Mouse (Mus musculus) midbrain, embryonic 13.5 days (tissue): ENCODE results near the gene Schip1. TPM values are rescaled to one million over a fixed set of nuclear protein-coding genes. Genes with fewer than 3 reads are reported as not detected.
A peak's percentile ranks its signal among the peaks of the same experiment; 100 is the strongest.

Experiments used
- ATAC-seq: fragments of 200-750 bp; cut with Nextera tagmentation; 2 replicates; pipeline ENCODE4 v1.8.0; 2017; ENCODE audit warnings: mild to moderate bottlenecking, moderate TSS enrichment, moderate library complexity
- H3K27ac ChIP-seq: fragments of 300-500 bp; sonication (generic); 2 replicates; pipeline ENCODE4 v1.5.1; 2015; ENCODE audit warnings: inconsistent platforms, mild to moderate bottlenecking, moderate library complexity
- H3K27me3 ChIP-seq: fragments of 300-500 bp; sonication (generic); 2 replicates; pipeline ENCODE4 v1.6.1; 2015; ENCODE audit warnings: mild to moderate bottlenecking, inconsistent platforms
- H3K36me3 ChIP-seq: fragments of 300-500 bp; sonication (generic); 2 replicates; pipeline ENCODE4 v1.6.1; 2015; ENCODE audit warnings: mild to moderate bottlenecking, inconsistent platforms
- H3K4me1 ChIP-seq: fragments of 300-500 bp; sonication (generic); replicated peaks from 2 replicates; pipeline ENCODE4 v1.6.1; 2015; ENCODE audit warnings: inconsistent platforms
- H3K4me2 ChIP-seq: fragments of 300-500 bp; sonication (generic); replicated peaks from 2 replicates; pipeline ENCODE4 v1.6.1; 2015; ENCODE audit warnings: moderate library complexity, mild to moderate bottlenecking, inconsistent platforms
- H3K4me3 ChIP-seq: fragments of 300-500 bp; sonication (generic); replicated peaks from 2 replicates; pipeline ENCODE4 v1.5.1; 2015; ENCODE audit warnings: mild to moderate bottlenecking, inconsistent platforms
- H3K9ac ChIP-seq: fragments of 300-500 bp; sonication (generic); replicated peaks from 2 replicates; pipeline ENCODE4 v1.6.1; 2015; ENCODE audit warnings: mild to moderate bottlenecking, inconsistent platforms
- H3K9me3 ChIP-seq: fragments of 300-500 bp; sonication (generic); 2 replicates; pipeline ENCODE4 v1.6.1; 2016; ENCODE audit warnings: mild to moderate bottlenecking, inconsistent platforms
- WGBS: fragments of 180-500 bp; shearing (Covaris S2); methylation state at CpG from one replicate; pipeline ENCODE4 v1.1.7; 2015; 5-methylcytosine and 5-hydroxymethylcytosine counted together
- polyA plus RNA-seq: library from polyadenylated mRNA; unstranded; fragments of >200 nt; fragmentation: Nextera tagmentation; extraction: Ambion mirVana; gene quantifications from 2 replicates; pipeline ENCODE4 v1.2.1, GENCODE M21; 2015

Schip1 gene
- polyA plus RNA-seq, 1 experiment from 2014 or later = 127 TPM

GRCm38 (mm10) chr3:68466643-68467042 lies 402.0 kb downstream of the Schip1 start:
- H3K27me3 ChIP-seq = peaks cover 8% of the 10 kb centered on the region; the same call in 1 of the 2 replicates
- H3K4me1 ChIP-seq = peaks cover 14% of the 10 kb centered on the region
- H3K9me3 ChIP-seq = no peaks in the 10 kb centered on the region
- H3K36me3 ChIP-seq = no peaks in the 10 kb centered on the region
- no peak overlapping the region for H3K9ac ChIP-seq
- H3K4me2 ChIP-seq = no peak overlapping the region
- WGBS = 27% methylated on average over 5 of the region's 5 CpGs
- no peak for ATAC-seq
- no peak overlapping the region for H3K27ac ChIP-seq
- H3K4me3 ChIP-seq = no peak overlapping the region

GRCm38 (mm10) chr3:68467941-68468687 lies 403.5 kb downstream of the Schip1 start:
- Histone ChIP-seq H3K27ac (no peak overlapping the region), H3K4me3 (no peak overlapping the region), H3K27me3 (peaks cover 8% of the 10 kb centered on the region; the same call in 1 of the 2 replicates), H3K4me2 (peak overlapping the region; percentile 36), H3K36me3 (no peaks in the 10 kb centered on the region), H3K4me1 (peaks cover 14% of the 10 kb centered on the region), H3K9me3 (no peaks in the 10 kb centered on the region), H3K9ac (no peak overlapping the region)
- WGBS = 2% methylated on average over 10 of the region's 10 CpGs
- ATAC-seq = no peak

- H3K27ac ChIP-seq = no peak overlapping the region
- 85% methylated on average over 1 of the region's 1 CpGs for WGBS
- no peak overlapping the region for H3K4me2 ChIP-seq
- H3K4me3 ChIP-seq = no peak overlapping the region
- H3K9me3 ChIP-seq = no peaks in the 10 kb centered on the region
- ATAC-seq = no peak
- H3K36me3 ChIP-seq = no peaks in the 10 kb centered on the region
- H3K4me1 ChIP-seq = peaks cover 14% of the 10 kb centered on the region
- peaks cover 8% of the 10 kb centered on the region; the same call in 1 of the 2 replicates for H3K27me3 ChIP-seq
- H3K9ac ChIP-seq = no peak overlapping the region
Measured at GRCm38 (mm10) chr3:68469643-68470042, 405.0 kb downstream of the Schip1 start.

GRCm38 (mm10) chr3:68470061-68470460 lies 405.5 kb downstream of the Schip1 start:
- H3K4me1 ChIP-seq = peaks cover 14% of the 10 kb centered on the region
- no peaks in the 10 kb centered on the region for H3K36me3 ChIP-seq
- no peak for ATAC-seq
- no peaks in the 10 kb centered on the region for H3K9me3 ChIP-seq
- WGBS = 74% methylated on average over 3 of the region's 3 CpGs
- no peak overlapping the region for H3K27ac ChIP-seq
- H3K4me2 ChIP-seq = no peak overlapping the region
- H3K27me3 ChIP-seq = peaks cover 8% of the 10 kb centered on the region; the same call in 1 of the 2 replicates
- H3K9ac ChIP-seq = no peak overlapping the region
- H3K4me3 ChIP-seq = no peak overlapping the region

GRCm38 (mm10) chr3:68470622-68471021 lies 406.0 kb downstream of the Schip1 start:
- WGBS = 77% methylated on average over 5 of the region's 5 CpGs

GRCm38 (mm10) chr3:68476336-68476735 lies 411.7 kb downstream of the Schip1 start:
- Histone ChIP-seq H3K4me2 (no peak overlapping the region), H3K4me3 (no peak overlapping the region), H3K36me3 (no peaks in the 10 kb centered on the region), H3K27me3 (no peaks in the 10 kb centered on the region; the same call in 1 of the 2 replicates), H3K27ac (no peak overlapping the region), H3K9me3 (no peaks in the 10 kb centered on the region), H3K4me1 (peaks cover 3% of the 10 kb centered on the region; the same call in 1 of the 2 replicates), H3K9ac (no peak overlapping the region)
- no peak for ATAC-seq
- 90% methylated on average over 7 of the region's 7 CpGs for WGBS

More at GRCm38 (mm10) chr3:68470622-68471021, 406.0 kb downstream of the Schip1 start:
- Histone ChIP-seq H3K9ac (no peak overlapping the region), H3K9me3 (no peaks in the 10 kb centered on the region), H3K4me3 (no peak overlapping the region), H3K36me3 (no peaks in the 10 kb centered on the region), H3K27ac (no peak overlapping the region), H3K27me3 (peaks cover 8% of the 10 kb centered on the region; the same call in 1 of the 2 replicates), H3K4me1 (peaks cover 14% of the 10 kb centered on the region), H3K4me2 (no peak overlapping the region)
- ATAC-seq = no peak

GRCm38 (mm10) chr3:68477478-68477877 lies 412.9 kb downstream of the Schip1 start:
- no peak overlapping the region for H3K4me2 ChIP-seq
- no peak overlapping the region for H3K9ac ChIP-seq
- 39% methylated on average over 2 of the region's 2 CpGs for WGBS
- H3K4me1 ChIP-seq = peaks cover 3% of the 10 kb centered on the region; the same call in 1 of the 2 replicates
- no peak for ATAC-seq
- no peak overlapping the region for H3K4me3 ChIP-seq
- H3K36me3 ChIP-seq = no peaks in the 10 kb centered on the region
- no peaks in the 10 kb centered on the region; the same call in 1 of the 2 replicates for H3K27me3 ChIP-seq
- no peak overlapping the region for H3K27ac ChIP-seq
- H3K9me3 ChIP-seq = no peaks in the 10 kb centered on the region

- H3K9me3 ChIP-seq = no peaks in the 10 kb centered on the region
- no peak overlapping the region for H3K4me3 ChIP-seq
- H3K27me3 ChIP-seq = no peaks in the 10 kb centered on the region; the same call in 1 of the 2 replicates
- no peak overlapping the region for H3K27ac ChIP-seq
- WGBS = 89% methylated on average over 6 of the region's 6 CpGs
- H3K9ac ChIP-seq = no peak overlapping the region
- ATAC-seq = no peak
- H3K36me3 ChIP-seq = no peaks in the 10 kb centered on the region
- no peak overlapping the region for H3K4me2 ChIP-seq
- peaks cover 3% of the 10 kb centered on the region; the same call in 1 of the 2 replicates for H3K4me1 ChIP-seq
Measured at GRCm38 (mm10) chr3:68479266-68479665, 414.7 kb downstream of the Schip1 start.

GRCm38 (mm10) chr3:68483517-68483916 lies 418.9 kb downstream of the Schip1 start:
- no peaks in the 10 kb centered on the region for H3K36me3 ChIP-seq
- H3K4me1 ChIP-seq = no peaks in the 10 kb centered on the region
- no peaks in the 10 kb centered on the region; the same call in 1 of the 2 replicates for H3K27me3 ChIP-seq
- no peak overlapping the region for H3K9ac ChIP-seq
- H3K4me3 ChIP-seq = no peak overlapping the region
- no peak for ATAC-seq
- no peak overlapping the region for H3K27ac ChIP-seq
- WGBS = 86% methylated on average over 3 of the region's 3 CpGs
- H3K4me2 ChIP-seq = no peak overlapping the region
- H3K9me3 ChIP-seq = no peaks in the 10 kb centered on the region

GRCm38 (mm10) chr3:68484021-68484420 lies 419.4 kb downstream of the Schip1 start:
- Histone ChIP-seq H3K36me3 (no peaks in the 10 kb centered on the region), H3K4me1 (no peaks in the 10 kb centered on the region), H3K27ac (no peak overlapping the region), H3K4me2 (no peak overlapping the region), H3K27me3 (no peaks in the 10 kb centered on the region; the same call in 1 of the 2 replicates), H3K4me3 (no peak overlapping the region), H3K9ac (no peak overlapping the region), H3K9me3 (no peaks in the 10 kb centered on the region)
- ATAC-seq = no peak
- 89% methylated on average over 9 of the region's 9 CpGs for WGBS

- H3K4me3 ChIP-seq = no peak overlapping the region
- H3K36me3 ChIP-seq = no peaks in the 10 kb centered on the region
- H3K4me1 ChIP-seq = no peaks in the 10 kb centered on the region
- no peak overlapping the region for H3K9ac ChIP-seq
- H3K27ac ChIP-seq = no peak overlapping the region
- H3K27me3 ChIP-seq = no peaks in the 10 kb centered on the region
- ATAC-seq = no peak
- no peak overlapping the region for H3K4me2 ChIP-seq
- H3K9me3 ChIP-seq = no peaks in the 10 kb centered on the region
- 88% methylated on average over 4 of the region's 4 CpGs for WGBS
Measured at GRCm38 (mm10) chr3:68484561-68484960, 420.0 kb downstream of the Schip1 start.

GRCm38 (mm10) chr3:68487621-68488020 lies 423.0 kb downstream of the Schip1 start:
- Histone ChIP-seq H3K4me2 (no peak overlapping the region), H3K36me3 (no peaks in the 10 kb centered on the region), H3K4me3 (no peak overlapping the region), H3K27ac (no peak overlapping the region), H3K27me3 (peaks cover 10% of the 10 kb centered on the region), H3K9me3 (no peaks in the 10 kb centered on the region), H3K9ac (no peak overlapping the region), H3K4me1 (no peaks in the 10 kb centered on the region)
- 50% methylated on average over 1 of the region's 1 CpGs for WGBS
- no peak for ATAC-seq
